Mouse (Mus musculus) neural tube, embryonic 14.5 days (tissue): ENCODE results near the gene P4ha2. TPM values are rescaled to one million over a fixed set of nuclear protein-coding genes. Genes with fewer than 3 reads are reported as not detected.

ENCODE experiments used
- ATAC-seq: fragments of 200-750 bp; cut with Nextera tagmentation; 2 replicates; pipeline ENCODE4 v1.8.0; 2017; ENCODE audit warnings: low read depth, mild to moderate bottlenecking, moderate TSS enrichment, moderate library complexity
- H3K27ac ChIP-seq: fragments of 300-500 bp; sonication (generic); 2 replicates; pipeline ENCODE4 v1.5.1; 2014; ENCODE audit warnings: low read depth, mild to moderate bottlenecking, control low read depth, low read length, moderate library complexity, mixed read lengths
- H3K27me3 ChIP-seq: fragments of 300-500 bp; sonication (generic); 2 replicates; pipeline ENCODE4 v1.6.1; 2014; ENCODE audit warnings: low read length; ENCODE audit not compliant: control insufficient read depth, insufficient read depth
- H3K36me3 ChIP-seq: fragments of 300-500 bp; sonication (generic); 2 replicates; pipeline ENCODE4 v1.6.1; 2014; ENCODE audit warnings: low read length, mixed read lengths; ENCODE audit not compliant: control insufficient read depth, insufficient read depth
- H3K4me1 ChIP-seq: fragments of 300-500 bp; sonication (generic); 2 replicates; pipeline ENCODE4 v1.6.1; 2014; ENCODE audit warnings: low read length; ENCODE audit not compliant: control insufficient read depth, insufficient read depth
- H3K4me2 ChIP-seq: fragments of 300-500 bp; sonication (generic); 2 replicates; pipeline ENCODE4 v1.6.1; 2014; ENCODE audit warnings: mild to moderate bottlenecking, low read depth, low read length, control low read depth
- H3K4me3 ChIP-seq: fragments of 300-500 bp; sonication (generic); 2 replicates; pipeline ENCODE4 v1.5.1; 2014; ENCODE audit warnings: low read depth, low read length, control low read depth, mixed read lengths
- H3K9ac ChIP-seq: fragments of 300-500 bp; sonication (generic); replicated peaks from 2 replicates; pipeline ENCODE4 v1.6.1; 2014; ENCODE audit warnings: low read depth, mild to moderate bottlenecking, control low read depth, low read length, mixed read lengths
- H3K9me3 ChIP-seq: fragments of 300-500 bp; sonication (generic); 2 replicates; pipeline ENCODE4 v1.6.1; 2016; ENCODE audit warnings: low read length; ENCODE audit not compliant: control insufficient read depth
- WGBS: fragments of 180-500 bp; shearing (Covaris S2); extraction: QIAGEN DNeasy Blood & Tissue Kit; methylation state at CpG from one replicate; pipeline ENCODE4 v1.1.7; 2014; 5-methylcytosine and 5-hydroxymethylcytosine counted together
- polyA plus RNA-seq: library from polyadenylated mRNA; unstranded; fragments of >200 nt; fragmentation: Nextera tagmentation; extraction: Ambion mirVana; gene quantifications from 2 replicates; pipeline ENCODE4 v1.2.1, GENCODE M21; 2014

Gene P4ha2
- polyA plus RNA-seq, 1 experiment from 2014 or later: 10.1 TPM

- H3K36me3 ChIP-seq: no peaks in the 10 kb centered on the region
- no peak overlapping the region for H3K4me3 ChIP-seq
- H3K27me3 ChIP-seq: no peaks in the 10 kb centered on the region
- no peak overlapping the region for H3K9ac ChIP-seq
- WGBS: 78% methylated on average over 10 of the region's 10 CpGs
- H3K4me1 ChIP-seq: peaks cover 22% of the 10 kb centered on the region
- no peak overlapping the region for H3K4me2 ChIP-seq
- H3K9me3 ChIP-seq: no peaks in the 10 kb centered on the region
- no peak overlapping the region for H3K27ac ChIP-seq
- no peak for ATAC-seq
Measured at GRCm38 (mm10) chr11:54117096-54117495, 17.2 kb downstream of the P4ha2 start.

GRCm38 (mm10) chr11:54119126-54119525, 19.2 kb downstream of the P4ha2 start:
- H3K36me3 ChIP-seq: no peaks in the 10 kb centered on the region
- 91% methylated on average over 12 of the region's 12 CpGs for WGBS
- ATAC-seq: no peak
- no peaks in the 10 kb centered on the region for H3K9me3 ChIP-seq
- H3K4me1 ChIP-seq: 0 out of 2 replicates have a peak, but pooled peaks cover 9% of the 10 kb centered on the region
- no peak overlapping the region for H3K4me2 ChIP-seq
- no peak overlapping the region for H3K9ac ChIP-seq
- H3K4me3 ChIP-seq: no peak overlapping the region
- H3K27ac ChIP-seq: no peak overlapping the region
- no peaks in the 10 kb centered on the region for H3K27me3 ChIP-seq

GRCm38 (mm10) chr11:54119740-54120360, 20.0 kb downstream of the P4ha2 start:
- Histone ChIP-seq H3K36me3 (no peaks in the 10 kb centered on the region), H3K27me3 (no peaks in the 10 kb centered on the region), H3K9ac (no peak overlapping the region), H3K4me3 (no peak overlapping the region), H3K4me1 (0 out of 2 replicates have a peak, but pooled peaks cover 6% of the 10 kb centered on the region), H3K27ac (no peak overlapping the region), H3K4me2 (no peak overlapping the region), H3K9me3 (no peaks in the 10 kb centered on the region)
- ATAC-seq: no peak
- 92% methylated on average over 13 of the region's 13 CpGs for WGBS

- no peak overlapping the region for H3K4me3 ChIP-seq
- ATAC-seq: peak; percentile 78; the same call in 1 of the 2 replicates
Measured at GRCm38 (mm10) chr11:54122416-54123264, 22.7 kb downstream of the P4ha2 start.

GRCm38 (mm10) chr11:54125982-54126648, 26.2 kb downstream of the P4ha2 start:
- Histone ChIP-seq H3K9ac (no peak overlapping the region), H3K36me3 (no peaks in the 10 kb centered on the region), H3K27ac (no peak overlapping the region; the same call in 1 of the 2 replicates), H3K27me3 (no peaks in the 10 kb centered on the region), H3K4me3 (no peak overlapping the region), H3K4me1 (peaks cover 12% of the 10 kb centered on the region; the same call in 1 of the 2 replicates), H3K9me3 (no peaks in the 10 kb centered on the region), H3K4me2 (no peak overlapping the region)
- 68% methylated on average over 18 of the region's 18 CpGs for WGBS
- ATAC-seq: no peak

More at GRCm38 (mm10) chr11:54122416-54123264, 22.7 kb downstream of the P4ha2 start:
- Histone ChIP-seq H3K27me3 (no peaks in the 10 kb centered on the region), H3K9me3 (no peaks in the 10 kb centered on the region), H3K36me3 (no peaks in the 10 kb centered on the region), H3K27ac (no peak overlapping the region), H3K4me2 (no peak overlapping the region), H3K9ac (no peak overlapping the region), H3K4me1 (peaks cover 12% of the 10 kb centered on the region; the same call in 1 of the 2 replicates)
- WGBS: 43% methylated on average over 14 of the region's 14 CpGs

GRCm38 (mm10) chr11:54126654-54127374, 26.9 kb downstream of the P4ha2 start:
- H3K27ac ChIP-seq: peak overlapping the region; percentile 44
- H3K4me3 ChIP-seq: no peak overlapping the region
- no peak overlapping the region for H3K4me2 ChIP-seq
- H3K4me1 ChIP-seq: peaks cover 12% of the 10 kb centered on the region; the same call in 1 of the 2 replicates
- H3K9me3 ChIP-seq: no peaks in the 10 kb centered on the region
- no peaks in the 10 kb centered on the region for H3K36me3 ChIP-seq
- no peaks in the 10 kb centered on the region for H3K27me3 ChIP-seq
- H3K9ac ChIP-seq: no peak overlapping the region
- ATAC-seq: no peak
- 32% methylated on average over 15 of the region's 15 CpGs for WGBS

GRCm38 (mm10) chr11:54127397-54127796, 27.5 kb downstream of the P4ha2 start:
- ATAC-seq: no peak
- Histone ChIP-seq H3K36me3 (no peaks in the 10 kb centered on the region), H3K4me1 (peaks cover 9% of the 10 kb centered on the region; the same call in 1 of the 2 replicates), H3K27ac (no peak overlapping the region), H3K4me2 (no peak overlapping the region), H3K4me3 (no peak overlapping the region), H3K9ac (no peak overlapping the region), H3K27me3 (no peaks in the 10 kb centered on the region), H3K9me3 (no peaks in the 10 kb centered on the region)
- 73% methylated on average over 2 of the region's 2 CpGs for WGBS

- H3K4me1 ChIP-seq: peaks cover 5% of the 10 kb centered on the region; the same call in 1 of the 2 replicates
- no peak for ATAC-seq
- no peak overlapping the region for H3K4me3 ChIP-seq
- H3K27ac ChIP-seq: no peak overlapping the region
- H3K27me3 ChIP-seq: no peaks in the 10 kb centered on the region
- 91% methylated on average over 8 of the region's 8 CpGs for WGBS
- no peak overlapping the region for H3K4me2 ChIP-seq
- H3K36me3 ChIP-seq: no peaks in the 10 kb centered on the region
- H3K9me3 ChIP-seq: no peaks in the 10 kb centered on the region
- no peak overlapping the region for H3K9ac ChIP-seq
Measured at GRCm38 (mm10) chr11:54129955-54130354, 30.1 kb downstream of the P4ha2 start.
